Mouse (Mus musculus) left cerebral cortex, adult 11 months (tissue): ENCODE measurements around the gene Nop16.
"Not testable (repeated sequence)": the region's sequence is repeated elsewhere in the genome, so short reads cannot be mapped to it uniquely, and the experiment has no call there.

ENCODE experiments used
- DNase-seq: peaks from one replicate; pipeline ENCODE4 v3.0.0; 2022; ENCODE audit warnings: low spot score

The Nop16 gene

GRCm38 (mm10) chr13:54589996-54590951 is at the start of gene Nop16, which contains the start of gene Higd2a:
Gene Nop16, minus strand, starts transcription at chr13:54590090.
Gene Higd2a, plus strand, starts transcription at chr13:54590207.
- peak; percentile 97 for DNase-seq

GRCm38 (mm10) chr13:54635011-54635410 is 45.1 kb upstream of the Nop16 start:
- DNase-seq, result no peak

GRCm38 (mm10) chr13:54632731-54633277 is 42.9 kb upstream of the Nop16 start:
- DNase-seq, result no peak

GRCm38 (mm10) chr13:54629128-54629527 is 39.2 kb upstream of the Nop16 start:
- no peak for DNase-seq

- DNase-seq, result no peak
Measured at GRCm38 (mm10) chr13:54621960-54622521, 32.2 kb upstream of the Nop16 start.

GRCm38 (mm10) chr13:54621155-54621932 is 31.5 kb upstream of the Nop16 start, which contains the start of gene Faf2:
Gene Faf2, plus strand, starts transcription at chr13:54621784.
- DNase-seq, result peak; percentile 98

- DNase-seq, result no peak
Measured at GRCm38 (mm10) chr13:54616998-54617397, 27.1 kb upstream of the Nop16 start.

GRCm38 (mm10) chr13:54616307-54616706 is 26.4 kb upstream of the Nop16 start:
- no peak for DNase-seq

- DNase-seq, result not testable (repeated sequence)
Measured at GRCm38 (mm10) chr13:54613141-54613540, 23.3 kb upstream of the Nop16 start.

GRCm38 (mm10) chr13:54610972-54611754 is 21.3 kb upstream of the Nop16 start, which contains the start of gene Cltb:
Gene Cltb, minus strand, starts transcription at chr13:54611344.
- DNase-seq, result peak; percentile 82

- DNase-seq, result no peak
Measured at GRCm38 (mm10) chr13:54610613-54610971, 20.7 kb upstream of the Nop16 start.

- no peak for DNase-seq
Measured at GRCm38 (mm10) chr13:54609301-54609700, 19.4 kb upstream of the Nop16 start.

- DNase-seq, result no peak
Measured at GRCm38 (mm10) chr13:54608666-54609065, 18.8 kb upstream of the Nop16 start.

- DNase-seq, result no peak
Measured at GRCm38 (mm10) chr13:54608002-54608401, 18.1 kb upstream of the Nop16 start.

- DNase-seq, result no peak
Measured at GRCm38 (mm10) chr13:54607204-54607603, 17.3 kb upstream of the Nop16 start.

- DNase-seq, result no peak
Measured at GRCm38 (mm10) chr13:54605426-54605825, 15.5 kb upstream of the Nop16 start.

- no peak for DNase-seq
Measured at GRCm38 (mm10) chr13:54604221-54604620, 14.3 kb upstream of the Nop16 start.

GRCm38 (mm10) chr13:54603501-54603900 is 13.6 kb upstream of the Nop16 start:
- no peak for DNase-seq

GRCm38 (mm10) chr13:54602639-54603111 is 12.8 kb upstream of the Nop16 start:
- no peak for DNase-seq

GRCm38 (mm10) chr13:54598622-54599143 is 8.8 kb upstream of the Nop16 start:
- no peak for DNase-seq

- DNase-seq, result no peak
Measured at GRCm38 (mm10) chr13:54596870-54597269, 7.0 kb upstream of the Nop16 start.
